Mouse (Mus musculus): ENCODE results near the gene Gck.
A peak's percentile ranks its signal among the peaks of the same experiment; 100 is the strongest.

The Gck gene

GRCm38 (mm10) chr11:5872707-5873106, 77.2 kb downstream of the Gck start:
- DNase-seq, result no peak

- no peak for DNase-seq
Observed at GRCm38 (mm10) chr11:5870069-5870468, 79.8 kb downstream of the Gck start.

DNA sequence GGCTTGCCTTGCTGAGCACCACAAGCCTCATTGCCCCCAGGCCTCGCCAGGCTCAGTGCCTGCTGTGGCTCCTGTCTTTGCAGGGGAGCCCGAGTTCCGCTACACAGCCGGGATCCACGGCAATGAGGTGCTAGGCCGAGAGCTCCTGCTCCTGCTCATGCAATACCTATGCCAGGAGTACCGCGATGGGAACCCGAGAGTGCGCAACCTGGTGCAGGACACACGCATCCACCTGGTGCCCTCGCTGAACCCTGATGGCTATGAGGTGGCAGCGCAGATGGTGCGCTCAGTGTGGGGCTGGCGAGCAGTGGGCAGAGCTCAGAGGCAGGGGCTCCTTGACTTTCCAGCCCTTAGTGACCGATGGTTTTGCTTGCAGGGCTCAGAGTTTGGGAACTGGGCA, 80.5 kb downstream of the Gck start:
- no peak for DNase-seq

GRCm38 (mm10) chr11:5868324-5868723, 81.6 kb downstream of the Gck start:
- DNase-seq, result no peak

DNA sequence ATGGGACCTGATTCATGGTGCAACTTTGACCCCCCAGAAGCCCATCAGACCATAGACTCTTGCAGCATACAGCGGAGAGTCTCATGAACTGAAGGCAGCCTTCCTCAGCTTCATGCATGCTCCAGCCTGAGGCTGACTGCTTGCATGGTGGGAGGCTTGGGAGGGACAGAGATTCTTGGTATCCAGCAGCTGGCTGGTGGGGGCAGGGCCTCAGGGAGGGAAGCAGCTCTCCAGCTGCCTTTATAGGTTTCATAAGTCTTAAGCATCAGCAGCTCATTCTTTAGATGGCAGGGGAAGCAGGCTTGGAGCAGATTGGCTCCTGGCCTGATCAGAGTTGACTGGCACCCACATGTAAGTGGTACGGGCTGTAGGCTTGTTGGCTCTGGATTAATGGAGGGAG, 82.7 kb downstream of the Gck start:
- no peak for DNase-seq

- DNase-seq, result no peak
Observed at GRCm38 (mm10) chr11:5862394-5863105, 87.3 kb downstream of the Gck start.

- DNase-seq, result peak; percentile 35
Observed at GRCm38 (mm10) chr11:5861678-5862393, 88.0 kb downstream of the Gck start, which contains the start of gene Aebp1. TSS of gene Aebp1 (plus strand) at chr11:5861947.

DNA sequence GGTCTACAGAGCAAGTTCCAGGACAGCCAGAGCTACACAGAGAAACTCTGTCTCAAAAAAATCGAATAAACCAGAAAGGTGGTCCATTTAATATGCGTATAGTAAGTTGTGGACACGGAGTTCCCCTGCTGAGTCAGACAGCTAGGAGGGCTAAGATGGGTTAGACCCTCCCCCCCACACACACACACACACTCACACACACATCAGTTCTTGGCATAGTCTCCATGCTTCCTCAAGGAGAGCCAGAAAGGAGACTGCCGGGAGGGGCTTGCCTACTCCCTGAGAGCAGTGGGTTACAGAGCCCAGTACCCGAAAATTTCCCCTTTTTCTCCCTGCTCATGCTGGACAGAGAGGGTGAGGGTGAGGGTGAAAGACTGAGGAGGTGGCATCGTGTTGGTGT, 89.2 kb downstream of the Gck start:
- DNase-seq, result no peak

DNA sequence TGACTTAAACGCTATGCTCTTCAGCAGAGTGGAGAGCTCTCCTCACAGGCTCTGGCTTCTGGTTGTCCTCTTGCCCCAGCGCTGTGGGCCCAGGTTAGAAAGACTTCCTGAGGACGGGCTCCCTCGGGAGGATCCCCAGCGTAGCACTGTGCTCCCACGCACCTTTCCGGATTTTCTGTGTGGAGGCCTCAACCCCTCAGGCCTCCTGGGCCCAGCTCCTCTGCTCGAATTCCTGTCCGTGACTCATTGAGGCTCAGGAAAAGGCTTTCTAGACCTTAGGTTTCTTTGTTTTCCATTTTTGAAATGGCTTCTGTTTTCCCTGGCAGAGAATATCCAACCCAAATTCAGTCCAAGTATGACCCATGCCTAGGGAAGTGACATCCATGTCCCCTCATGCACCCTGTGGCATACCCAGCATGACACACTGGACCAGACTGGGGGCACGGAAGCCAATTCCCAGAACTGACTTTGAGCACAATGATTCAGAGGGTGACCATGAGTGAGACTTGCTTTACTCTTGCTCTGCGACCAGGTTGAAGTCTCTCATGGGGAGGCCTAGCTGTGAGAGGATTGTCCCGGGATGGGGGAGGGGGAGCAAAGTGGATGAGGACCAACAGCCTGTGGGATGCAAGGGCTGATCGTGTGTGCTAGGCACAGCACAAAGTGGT, 89.9 kb downstream of the Gck start:
- DNase-seq, result no peak

DNA sequence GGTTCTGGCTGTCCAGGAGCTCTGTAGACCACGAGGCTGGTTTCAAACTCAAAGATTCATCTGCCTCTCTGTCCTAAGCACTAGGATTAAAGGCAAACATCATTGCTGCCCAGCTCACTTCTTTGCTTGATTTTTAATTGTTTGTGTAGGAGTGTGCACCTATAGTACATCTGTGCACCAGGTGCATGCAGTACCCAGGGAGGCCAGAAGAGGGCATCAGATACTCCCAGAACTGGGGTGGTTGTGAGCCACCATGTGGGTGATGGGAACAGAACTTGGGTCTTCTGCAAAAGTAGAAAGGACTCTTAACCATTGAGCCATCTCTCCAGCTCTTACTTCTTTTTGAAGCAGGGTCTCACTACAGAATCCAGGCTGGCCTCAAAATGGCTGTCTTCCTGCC, 91.2 kb downstream of the Gck start:
- DNase-seq, result no peak

DNA sequence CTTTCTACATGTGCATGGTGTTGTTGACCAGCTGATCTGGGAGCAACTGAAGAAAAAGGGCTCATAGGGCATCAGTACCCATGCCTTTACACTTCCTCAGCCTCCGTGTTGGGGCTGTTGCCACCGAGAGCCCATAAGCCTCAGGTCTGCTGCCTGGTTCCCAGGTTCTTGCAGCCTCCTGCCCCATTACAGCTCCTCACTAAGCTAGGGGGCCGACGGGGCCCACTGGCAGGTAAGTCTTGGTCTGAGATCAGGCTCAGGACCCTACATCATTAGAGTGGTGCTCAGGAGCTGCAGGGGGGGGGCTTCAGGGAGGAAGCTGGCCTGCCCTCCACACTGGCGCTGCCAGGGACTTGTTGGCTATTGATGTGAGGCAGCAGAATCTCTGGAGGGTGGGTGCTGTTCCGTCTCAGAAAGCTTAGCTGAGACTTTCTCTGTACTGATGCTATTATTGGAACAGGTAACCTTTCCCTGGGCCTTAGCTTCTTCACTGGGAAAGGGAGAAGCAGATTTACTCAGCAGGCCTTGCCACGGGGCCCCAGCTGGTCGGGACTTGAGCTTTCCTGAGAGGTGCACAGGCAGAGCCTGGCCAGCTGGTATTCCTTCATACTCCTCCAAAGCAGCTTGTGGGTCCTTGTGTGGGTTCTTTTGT, 93.3 kb downstream of the Gck start:
- no peak for DNase-seq

GRCm38 (mm10) chr11:5855902-5856301, 94.0 kb downstream of the Gck start:
- peak; percentile 44 for DNase-seq

DNA sequence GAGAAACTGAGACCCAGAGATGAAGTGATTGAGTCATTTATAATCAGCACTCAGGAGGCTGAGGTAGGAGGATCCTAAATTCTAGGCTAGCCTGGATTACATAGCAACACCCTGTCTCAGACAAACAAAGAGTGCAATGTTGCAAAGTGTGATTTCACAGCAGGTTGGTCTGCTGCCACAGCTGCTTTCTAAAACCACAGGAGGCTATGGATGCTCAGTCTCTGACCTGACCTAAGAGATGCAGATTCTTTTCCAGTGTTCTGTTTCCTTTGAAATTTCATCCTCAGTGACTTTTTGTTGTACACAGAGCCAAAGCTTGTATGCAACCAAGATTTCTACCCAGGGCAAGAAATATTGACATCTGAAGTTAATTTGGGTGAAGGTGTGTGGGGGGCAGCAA, 94.4 kb downstream of the Gck start:
- no peak for DNase-seq

- DNase-seq, result no peak
Observed at GRCm38 (mm10) chr11:5852314-5852713, 97.6 kb downstream of the Gck start.

GRCm38 (mm10) chr11:5851021-5851736, 98.7 kb downstream of the Gck start:
- no peak for DNase-seq
